Mouse (Mus musculus): Measurements from ENCODE around the gene Gsta4.
"Not testable (repeated sequence)": the region's sequence is repeated elsewhere in the genome, so short reads cannot be mapped to it uniquely, and the experiment has no call there.

The Gsta4 gene

DNA sequence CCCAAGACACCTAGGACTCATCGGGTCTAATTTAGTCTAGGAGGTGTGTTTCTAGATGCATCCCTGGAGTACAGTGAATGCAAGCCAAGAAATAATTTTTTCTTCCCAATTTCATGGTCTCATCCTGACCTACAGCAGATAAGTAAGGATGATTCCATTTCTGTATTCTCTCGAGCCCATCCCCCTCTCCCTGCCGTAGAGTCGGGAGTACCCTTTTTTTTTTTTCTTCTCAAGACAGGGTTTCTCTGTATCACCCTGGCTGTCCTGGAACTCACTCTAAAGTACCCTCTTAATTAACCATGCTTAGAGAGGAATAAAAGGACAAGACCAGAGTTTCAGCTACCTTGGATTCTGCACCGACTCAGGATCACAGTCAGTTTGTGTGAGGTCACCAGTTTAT is 4.4 kb upstream of the Gsta4 start:
- no peak for DNase-seq (ENCODE audit: low read depth, low spot score)

DNA sequence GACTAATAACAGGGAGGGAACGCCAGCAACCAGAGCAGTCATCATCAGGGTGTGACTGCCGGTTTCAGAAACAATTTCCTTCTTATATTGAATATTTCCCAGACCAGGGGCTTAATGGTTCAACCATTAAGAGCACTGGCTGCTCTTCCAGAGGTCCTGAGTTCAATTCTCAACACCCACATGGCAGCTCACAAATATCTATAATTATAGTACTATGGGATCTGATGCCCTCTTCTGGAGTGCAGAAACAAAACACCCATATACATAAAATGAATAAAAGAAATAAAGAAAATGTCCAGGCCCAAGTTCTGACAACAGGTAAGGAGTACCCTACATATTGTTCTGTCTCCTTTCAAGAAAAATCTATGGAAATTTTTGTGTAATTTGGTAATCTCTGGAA is 3.5 kb upstream of the Gsta4 start:
- DNase-seq (ENCODE audit: low read depth, low spot score), result no peak

DNA sequence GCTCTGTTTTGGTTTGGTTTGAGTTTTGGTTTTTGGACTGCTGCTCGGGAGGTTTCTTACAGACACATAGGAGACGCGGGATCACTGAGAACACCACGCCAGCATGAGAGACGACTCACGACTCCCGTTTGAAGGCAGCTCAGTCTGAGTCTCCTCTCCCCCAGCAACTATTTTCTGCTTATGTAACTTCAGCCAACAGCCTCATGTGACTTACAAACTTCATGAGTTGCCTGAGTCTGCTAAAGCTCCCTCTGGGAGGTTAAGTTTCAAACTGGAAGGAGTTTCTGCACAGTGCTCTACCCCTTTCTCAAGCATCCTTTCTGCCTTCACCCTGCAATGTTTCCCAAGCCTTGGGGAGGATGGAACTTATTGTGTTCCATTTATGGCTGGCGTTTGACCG is 3.1 kb downstream of the Gsta4 start:
- DNase-seq (ENCODE audit: low read depth, low spot score), result no peak

DNA sequence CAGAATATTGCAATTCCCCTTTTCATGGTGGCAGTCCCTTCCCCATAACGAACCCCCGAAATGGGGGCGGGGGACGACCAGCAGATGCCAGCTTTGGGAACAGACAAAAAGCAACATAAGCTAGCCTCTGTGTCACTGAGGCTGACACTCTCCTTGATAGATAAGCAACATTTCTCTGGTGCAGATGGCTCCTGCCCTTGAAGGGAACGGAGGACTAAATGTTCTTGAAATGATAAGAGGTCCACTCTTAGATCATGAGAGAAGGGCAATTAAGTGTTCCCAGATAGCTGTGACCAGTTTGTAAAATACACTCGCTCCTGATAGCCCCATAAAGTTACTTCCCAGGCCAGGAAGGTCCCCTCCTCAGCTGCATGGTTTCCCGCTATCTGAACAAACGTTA is 6.3 kb downstream of the Gsta4 start:
- DNase-seq (ENCODE audit: low read depth, low spot score), result no peak

DNA sequence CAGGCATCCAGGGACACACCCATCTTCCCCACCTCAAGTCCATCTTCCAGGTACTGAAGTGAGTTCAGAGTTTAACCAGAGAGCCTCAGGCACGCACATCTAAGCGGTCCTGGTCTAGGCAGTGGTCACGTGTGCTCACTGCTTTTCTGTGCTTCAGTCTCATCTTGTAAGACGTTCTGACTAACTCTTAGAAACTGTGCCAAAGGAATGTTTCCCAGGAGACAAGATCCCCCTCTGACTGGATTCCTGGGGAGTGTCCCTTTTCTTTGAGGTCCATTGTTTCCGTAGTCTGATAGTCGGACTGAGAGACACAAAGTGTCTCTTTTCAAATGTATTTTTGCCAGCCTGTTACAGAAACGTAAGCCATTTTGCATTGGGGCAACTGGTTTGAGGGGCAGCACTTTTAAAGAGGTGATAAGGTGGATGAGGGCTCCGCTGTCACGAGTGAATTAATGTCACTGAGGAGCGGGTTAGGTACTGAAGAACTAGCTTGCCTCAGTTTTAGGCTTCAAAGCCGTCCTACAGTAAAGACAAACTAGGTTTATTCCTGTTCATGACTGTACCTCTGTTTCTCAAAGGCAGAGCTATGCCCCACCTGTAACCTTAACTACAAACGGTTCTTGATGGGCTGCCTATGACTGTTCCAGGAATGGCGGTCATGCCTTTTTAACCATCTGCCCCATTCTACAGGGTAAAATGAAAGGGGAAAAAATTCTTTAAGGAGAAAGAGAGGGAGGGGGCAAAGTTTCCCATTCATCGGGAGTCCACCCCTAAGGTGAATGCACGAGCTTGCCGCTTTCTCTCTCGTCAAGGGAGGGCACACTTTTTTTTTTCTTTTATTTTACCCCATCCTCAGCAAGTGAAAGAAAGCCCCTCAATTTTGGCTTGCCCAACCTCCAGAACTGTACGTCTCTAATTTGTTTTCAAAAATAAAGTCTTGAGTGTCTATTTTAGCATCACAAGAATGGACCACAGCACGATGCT is 8.4 kb downstream of the Gsta4 start:
- no peak for DNase-seq (ENCODE audit: low read depth, low spot score)

DNA sequence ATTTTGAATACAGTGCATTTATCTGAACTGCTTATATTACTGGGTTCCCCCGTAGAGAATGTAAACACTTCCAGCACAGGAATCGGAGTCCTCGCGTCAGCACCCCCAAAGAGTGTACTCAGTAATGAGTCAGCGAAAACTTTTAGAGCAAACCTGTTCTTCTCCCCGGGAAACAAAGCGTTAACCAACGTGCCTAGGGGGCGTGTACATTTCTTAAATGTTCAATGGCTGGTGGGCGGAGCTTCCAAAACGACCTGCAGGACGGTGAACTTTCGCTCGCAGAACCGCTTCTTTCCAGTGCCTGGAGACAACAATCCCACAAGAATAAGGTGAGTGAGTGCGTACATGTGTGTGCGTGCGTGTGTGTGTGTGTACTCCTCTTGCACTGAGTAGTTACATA is 9.2 kb downstream of the Gsta4 start:
- peak; percentile 14 for DNase-seq (ENCODE audit: low read depth, low spot score)

DNA sequence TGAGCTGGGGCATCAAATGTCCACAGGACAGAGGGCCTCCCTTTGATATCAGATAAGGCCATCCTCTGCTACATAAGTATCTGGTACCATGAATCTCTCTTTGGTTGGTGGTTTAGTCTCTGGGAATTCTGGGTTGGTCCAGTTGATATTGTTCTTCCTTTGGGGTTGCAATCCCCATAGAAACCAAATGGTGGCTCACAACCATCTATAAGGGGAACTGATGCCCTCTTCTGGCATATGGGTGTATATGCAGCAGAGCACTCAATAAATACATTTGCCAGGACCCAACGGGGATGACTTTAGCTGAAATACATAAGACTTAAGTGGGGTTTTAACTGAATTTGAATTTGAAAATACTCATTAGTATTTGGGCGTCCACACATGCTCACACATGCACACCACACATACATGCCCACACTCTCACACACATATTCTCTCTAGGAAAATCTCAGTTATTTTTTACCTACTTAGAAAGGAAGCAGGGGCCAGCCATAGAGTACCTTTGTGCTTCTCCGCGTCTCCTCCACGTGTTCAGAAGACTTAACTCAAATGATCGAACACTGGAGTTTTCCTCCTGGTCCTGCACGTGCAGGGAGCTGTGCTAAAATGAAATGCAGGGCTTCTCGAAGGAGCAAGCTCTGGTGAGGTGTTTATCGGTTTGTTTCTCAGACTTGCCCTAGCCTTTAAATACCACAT is 11.5 kb downstream of the Gsta4 start:
- no peak for DNase-seq (ENCODE audit: low read depth, low spot score)

DNA sequence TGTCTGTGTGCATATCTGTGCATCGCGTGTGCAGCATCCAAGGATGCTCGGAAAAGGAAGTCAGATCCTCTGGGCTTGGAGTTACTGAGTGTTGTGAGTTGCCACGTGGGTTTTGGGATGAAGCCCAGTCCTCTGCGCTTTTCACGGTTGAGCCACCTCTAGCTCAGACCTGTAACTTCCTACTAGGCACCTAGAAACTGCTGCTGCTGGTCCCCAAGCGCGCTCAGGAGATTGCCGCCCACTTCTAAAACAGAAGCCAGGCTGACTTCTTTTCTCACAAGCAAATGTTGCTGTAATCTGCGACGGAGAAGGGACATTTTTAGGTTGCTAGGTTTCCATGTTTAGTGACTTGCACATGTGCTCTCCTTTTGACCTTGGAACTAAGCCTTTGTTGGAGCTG is 12.5 kb downstream of the Gsta4 start:
- DNase-seq (ENCODE audit: low read depth, low spot score), result no peak

DNA sequence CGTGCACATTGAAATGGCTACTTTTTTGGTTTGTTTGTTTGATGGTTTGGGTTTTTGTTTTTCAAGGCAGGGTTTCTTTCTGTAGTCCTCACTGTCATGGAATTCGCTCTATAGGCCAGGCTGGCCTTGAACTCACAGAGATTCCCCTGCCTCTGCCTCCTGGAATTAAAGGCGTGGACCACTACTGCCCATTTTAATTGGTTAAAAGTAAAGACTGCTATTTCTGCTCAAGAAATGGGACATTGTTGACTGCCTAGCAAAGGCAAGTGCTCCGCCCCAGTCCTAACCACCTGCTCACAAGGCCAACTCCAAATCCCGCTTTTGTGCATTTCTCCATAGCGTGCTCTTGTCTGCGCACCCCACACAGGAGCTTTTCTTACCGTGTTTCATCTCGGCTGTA is 15.2 kb downstream of the Gsta4 start:
- DNase-seq (ENCODE audit: low read depth, low spot score), result no peak

DNA sequence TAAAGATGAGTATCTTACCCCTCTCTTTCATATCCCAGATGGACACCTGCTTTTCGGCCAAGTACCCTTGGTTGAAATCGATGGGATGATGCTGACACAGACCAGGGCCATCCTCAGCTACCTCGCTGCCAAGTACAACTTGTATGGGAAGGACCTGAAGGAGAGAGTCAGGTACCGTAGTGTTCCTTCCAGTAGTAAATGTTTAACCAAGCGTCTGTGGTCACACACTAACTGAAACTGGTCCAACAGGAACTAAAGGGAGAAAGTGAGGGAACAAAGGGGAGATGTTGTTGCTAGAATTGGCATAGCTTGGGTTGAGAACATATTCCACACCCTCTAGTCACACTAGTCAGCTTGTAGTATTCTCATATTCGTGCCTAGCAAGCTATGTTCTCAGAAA is 21.6 kb downstream of the Gsta4 start:
- no peak for DNase-seq (ENCODE audit: low read depth, low spot score)

DNA sequence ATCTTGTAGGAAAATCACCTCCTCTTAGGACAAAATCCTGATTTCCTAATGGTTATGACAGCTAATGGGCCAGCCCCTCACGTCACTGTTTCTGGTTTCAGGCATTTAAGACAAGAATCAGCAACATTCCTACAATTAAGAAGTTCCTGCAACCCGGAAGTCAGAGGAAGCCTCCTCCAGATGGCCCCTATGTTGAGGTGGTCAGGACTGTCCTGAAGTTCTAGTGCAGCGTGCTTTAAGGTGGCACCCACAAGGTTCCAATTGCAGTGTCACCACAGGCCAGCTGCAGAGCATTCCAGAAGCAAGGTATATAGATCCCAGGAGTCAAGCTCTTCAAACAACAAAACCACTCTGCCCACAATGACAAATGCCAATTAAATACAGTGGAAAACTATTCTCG is 26.4 kb downstream of the Gsta4 start:
- no peak for DNase-seq (ENCODE audit: low read depth, low spot score)

DNA sequence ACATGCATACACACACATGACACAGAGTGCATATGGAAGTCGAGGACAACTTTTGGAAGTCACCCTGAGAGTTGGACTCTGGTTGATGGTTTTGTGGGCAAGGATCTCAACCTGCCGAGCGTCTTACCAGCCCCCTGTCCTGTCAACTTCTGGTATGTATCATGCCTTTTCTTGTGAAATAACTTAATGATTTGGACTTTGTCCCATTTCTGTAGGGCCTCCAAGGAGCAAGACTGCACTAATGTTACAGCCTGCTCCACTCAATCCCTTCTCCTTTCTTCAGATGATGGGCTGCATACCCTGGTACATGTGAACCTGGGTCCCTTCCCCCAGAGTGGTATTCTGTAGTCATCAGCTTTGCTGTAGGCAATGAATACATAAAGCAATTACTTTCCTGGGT is 27.5 kb downstream of the Gsta4 start:
- DNase-seq (ENCODE audit: low read depth, low spot score), result no peak

DNA sequence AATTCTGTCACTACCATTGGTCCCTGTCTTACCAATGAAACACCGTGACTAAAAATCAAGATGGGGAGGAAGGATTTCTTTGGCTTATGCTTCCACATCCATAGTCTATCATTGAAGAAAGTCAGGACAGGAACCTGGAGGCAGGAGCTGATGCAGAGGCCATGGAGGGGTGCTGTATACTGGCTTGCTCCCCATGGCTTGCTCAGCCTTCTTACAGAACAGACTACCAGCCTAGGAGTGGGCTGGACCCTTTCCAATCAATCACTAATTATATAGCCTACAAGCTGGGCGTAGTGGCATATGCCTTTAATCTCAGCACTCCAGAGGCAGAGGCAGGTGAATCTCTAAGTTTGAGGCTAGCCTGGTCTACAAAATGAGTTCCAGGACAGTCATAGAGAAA is 28.2 kb downstream of the Gsta4 start:
- DNase-seq (ENCODE audit: low read depth, low spot score), result no peak

DNA sequence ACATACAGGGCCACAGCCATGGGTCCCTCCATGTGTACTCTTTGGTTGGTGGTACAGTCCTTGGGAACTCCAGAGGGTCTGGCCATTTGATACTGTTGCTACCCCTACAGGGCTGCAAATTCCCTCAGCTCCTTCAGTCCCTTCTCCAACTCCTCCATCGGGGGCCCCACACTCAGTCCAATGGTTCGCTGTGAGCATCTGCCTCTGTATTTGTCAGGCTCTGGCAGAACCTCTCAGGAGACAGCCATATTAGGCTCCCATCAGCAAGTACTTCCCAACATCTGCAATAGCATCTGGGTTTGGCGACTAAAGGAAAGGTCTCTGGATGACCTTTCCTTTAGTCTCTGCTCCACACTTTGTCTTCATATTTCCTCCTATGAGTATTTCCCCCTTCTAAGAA is 28.9 kb downstream of the Gsta4 start:
- DNase-seq (ENCODE audit: low read depth, low spot score), result no peak

DNA sequence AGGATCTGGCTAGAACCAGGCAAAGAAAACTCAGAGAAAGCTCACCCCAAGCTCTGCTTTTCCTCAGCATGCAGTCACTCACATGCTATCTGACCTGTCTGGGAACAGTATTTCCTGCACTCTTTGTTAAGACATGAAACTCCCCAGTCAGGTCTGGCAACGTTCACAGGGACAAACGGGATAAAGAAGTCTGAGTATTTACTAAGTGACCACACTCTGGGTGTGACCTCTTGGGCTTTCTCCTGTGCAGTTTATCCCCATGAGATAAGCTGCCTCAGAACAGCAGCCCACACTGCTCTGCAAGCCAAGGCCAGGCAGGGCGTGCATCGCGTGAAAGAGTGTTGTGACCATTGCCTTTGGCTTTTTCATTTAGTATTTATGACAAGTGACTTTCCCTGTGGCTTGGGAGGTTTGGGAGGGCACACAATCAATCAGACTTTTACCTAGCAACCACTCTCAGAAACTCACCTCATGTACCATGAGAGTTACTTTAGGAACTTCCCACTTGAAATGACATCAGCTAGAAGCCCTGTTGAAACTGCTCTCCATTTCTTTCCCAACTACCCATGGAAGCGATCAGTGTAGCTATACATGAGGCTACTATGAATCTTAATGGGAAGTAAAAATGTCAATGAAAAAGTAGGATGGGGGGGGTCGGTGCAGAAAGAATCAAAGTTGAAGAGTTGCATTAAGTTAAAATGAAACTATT is 29.9 kb downstream of the Gsta4 start:
- no peak for DNase-seq (ENCODE audit: low read depth, low spot score)

DNA sequence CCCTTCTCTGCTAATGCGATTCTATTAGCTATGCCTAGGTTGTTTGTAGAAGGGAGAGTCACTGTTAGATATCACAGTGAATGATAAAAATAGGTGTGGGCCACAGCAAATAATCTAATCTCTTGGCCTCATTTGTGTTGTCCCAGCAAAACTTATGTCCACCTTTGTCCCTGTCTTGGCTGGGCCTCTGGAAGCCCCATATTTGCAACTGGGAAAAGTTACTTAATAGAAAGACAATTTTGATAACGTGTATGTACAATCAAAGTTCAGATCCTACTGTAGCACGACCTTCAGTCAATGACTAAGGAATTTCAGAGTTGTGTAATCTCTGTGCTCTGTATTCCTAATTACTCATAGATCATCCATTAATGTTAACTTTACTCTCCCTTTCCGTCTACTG is 34.5 kb downstream of the Gsta4 start:
- no peak for DNase-seq (ENCODE audit: low read depth, low spot score)

DNA sequence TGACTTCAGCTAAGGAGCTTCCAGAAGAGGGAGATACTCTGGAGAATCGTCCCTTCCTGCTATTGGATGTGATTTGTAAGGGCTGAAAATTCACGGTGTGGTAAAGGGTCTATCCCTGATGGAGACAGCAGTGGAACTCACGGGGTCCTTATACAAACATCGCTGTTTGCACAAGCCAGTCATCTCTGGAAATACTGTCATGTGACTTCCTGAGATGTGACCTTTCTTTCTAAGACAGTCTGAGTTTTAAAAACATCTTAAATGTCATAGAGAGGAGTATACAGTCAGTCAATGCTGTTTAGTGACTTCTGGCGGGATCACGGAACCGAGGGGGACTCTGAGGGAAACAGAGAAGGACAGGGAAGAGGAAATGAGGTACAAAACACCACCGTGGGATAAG is 40.0 kb downstream of the Gsta4 start:
- DNase-seq (ENCODE audit: low read depth, low spot score), result no peak

DNA sequence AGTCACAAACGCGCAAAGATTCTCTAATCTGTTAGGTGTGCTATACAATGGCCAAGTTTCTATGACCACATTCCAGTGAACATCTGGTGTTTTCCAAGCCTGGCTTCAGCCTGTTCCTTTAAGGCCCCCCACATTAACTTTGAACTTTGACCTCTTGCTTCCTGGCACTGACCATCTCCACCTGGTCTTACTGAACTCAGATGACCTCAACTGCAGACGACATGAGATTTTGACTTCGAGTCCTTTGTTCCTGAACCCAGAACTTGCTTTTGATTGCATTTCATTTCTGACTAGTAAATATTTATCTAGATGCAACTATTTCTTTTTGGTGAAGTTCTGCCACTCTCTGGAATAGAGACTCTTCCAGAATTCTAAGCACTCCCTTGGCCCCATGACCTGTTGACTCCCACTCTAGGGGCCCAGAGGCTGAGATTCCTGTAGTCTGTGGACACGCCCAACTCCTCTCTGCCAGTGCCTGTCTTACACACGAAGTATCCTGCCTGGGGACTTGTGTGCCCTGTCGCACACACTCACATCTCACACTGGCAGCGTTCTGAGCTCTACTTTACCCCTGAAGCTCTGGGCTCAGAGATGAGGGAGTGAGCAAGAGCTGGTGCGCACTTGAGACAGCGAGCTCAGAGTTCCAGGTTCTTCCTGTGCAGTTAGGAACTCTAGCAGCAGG is 40.8 kb downstream of the Gsta4 start:
- no peak for DNase-seq (ENCODE audit: low read depth, low spot score)

DNA sequence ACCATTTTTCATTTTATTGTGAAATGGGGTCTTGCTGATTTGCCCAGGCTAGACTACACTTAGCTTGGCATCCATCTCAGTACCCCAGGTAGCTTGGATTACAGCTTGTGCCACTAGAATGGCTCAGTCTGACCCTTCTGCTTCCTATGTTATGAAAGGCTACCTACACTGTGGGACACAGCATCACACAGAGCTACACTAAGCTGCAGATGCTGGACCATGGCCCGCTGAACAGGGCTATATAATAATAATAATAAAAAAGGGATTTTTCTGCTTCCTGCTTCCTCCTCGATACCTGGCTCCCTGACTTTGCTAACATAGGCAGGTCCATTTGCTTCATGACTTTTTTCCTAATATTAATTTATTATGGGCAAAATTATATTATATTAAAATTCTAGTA is 41.8 kb downstream of the Gsta4 start:
- no peak for DNase-seq (ENCODE audit: low read depth, low spot score)

DNA sequence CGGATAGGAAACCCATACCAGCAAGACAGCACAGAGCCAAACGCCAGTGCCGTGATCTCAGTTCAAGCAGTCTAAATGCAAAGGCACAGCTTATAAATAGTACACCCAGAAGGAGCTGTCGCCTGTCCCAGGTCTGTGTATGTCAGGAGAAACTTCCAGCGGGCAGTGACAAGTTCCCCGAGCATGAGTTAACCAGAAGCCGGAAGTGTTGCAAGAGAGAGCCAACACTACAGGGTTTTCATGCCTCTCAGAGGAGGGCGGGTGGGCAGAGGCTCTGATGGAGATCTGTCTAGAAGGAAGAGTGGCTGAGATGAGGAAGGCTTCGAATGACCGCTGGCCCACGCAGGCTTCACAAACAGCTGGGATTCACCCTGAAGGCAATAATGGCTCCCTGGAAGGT is 42.7 kb downstream of the Gsta4 start:
- no peak for DNase-seq (ENCODE audit: low read depth, low spot score)

DNA sequence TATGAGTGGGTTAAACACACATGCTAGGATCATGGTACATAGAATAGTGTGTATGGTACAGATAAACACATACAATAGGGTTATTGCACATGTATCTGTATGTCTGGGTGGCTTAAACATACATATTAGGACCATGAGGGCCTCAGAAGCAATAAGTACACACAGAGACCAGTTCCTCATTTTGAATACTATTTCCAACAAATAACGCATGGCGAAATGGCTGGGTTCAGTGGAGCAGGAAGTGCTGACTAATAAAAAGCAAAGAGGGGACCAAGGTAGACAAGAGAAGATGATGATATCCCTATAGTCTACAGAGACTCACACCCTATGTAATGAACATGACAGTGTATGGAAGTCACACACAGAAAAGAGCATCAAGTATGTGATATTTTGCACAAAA is 45.5 kb downstream of the Gsta4 start:
- DNase-seq (ENCODE audit: low read depth, low spot score), result no peak

DNA sequence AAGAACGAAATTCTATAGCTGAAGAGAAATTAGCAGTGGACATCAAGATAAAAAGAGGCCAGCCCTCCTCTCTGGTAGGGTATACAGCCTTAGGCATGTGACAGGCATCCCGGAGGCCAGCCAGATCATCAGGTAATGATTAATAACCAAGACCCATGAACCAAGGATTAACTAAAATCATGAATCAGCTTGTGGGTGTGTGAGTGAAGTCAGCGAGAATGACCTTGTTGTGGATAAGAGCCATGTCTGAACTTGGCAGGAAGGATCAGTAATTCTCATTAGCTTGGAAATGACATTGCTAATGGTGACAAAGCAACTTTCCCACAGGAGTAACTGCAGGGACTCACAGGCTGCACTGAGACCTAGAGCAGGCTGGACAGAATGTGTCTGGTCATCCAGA is 47.1 kb downstream of the Gsta4 start:
- DNase-seq (ENCODE audit: low read depth, low spot score), result not testable (repeated sequence)

All from brain, embryonic 18.5 days (tissue).